Mouse (Mus musculus): ENCODE data around the gene Fchsd2. TPM values are rescaled to one million over a fixed set of nuclear protein-coding genes. Genes with fewer than 3 reads are reported as not detected.

Gene Fchsd2
- polyA plus RNA-seq, 1 experiment from 2014 or later: 45.5 TPM

DNA sequence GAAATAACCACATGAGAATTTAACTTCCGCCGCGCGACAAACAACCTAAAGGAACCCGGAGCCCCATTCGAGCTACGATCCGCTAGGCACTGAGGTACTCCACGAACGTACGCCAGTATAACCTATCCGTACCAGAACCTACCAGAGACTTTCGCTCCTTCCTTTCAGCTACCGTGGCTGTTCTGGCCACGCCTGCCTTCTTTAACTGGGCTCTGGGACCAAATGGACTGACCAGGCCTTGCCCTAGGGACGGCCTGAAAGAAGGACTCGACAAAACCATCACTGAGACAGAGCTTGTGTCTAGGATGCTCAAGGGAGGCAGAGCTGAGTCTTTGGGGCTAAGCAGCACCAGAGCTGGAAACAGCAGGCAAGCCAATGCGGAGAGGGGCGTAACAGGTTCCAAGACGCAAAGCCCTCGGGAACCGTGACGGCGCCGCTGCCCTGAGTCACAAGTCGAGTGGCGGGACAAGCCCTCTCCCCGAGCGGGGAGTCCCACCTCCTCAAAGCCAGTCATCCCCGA lies 208.8 kb downstream of the Fchsd2 start:
- H3K9ac ChIP-seq (replicated peaks; ENCODE audit: low read depth, low read length): peak overlapping the region; percentile 61
- H3K4me1 ChIP-seq (replicated peaks; ENCODE audit: control insufficient read depth, insufficient read depth, low read length): peaks cover 16% of the 10 kb centered on the region
- H3K36me3 ChIP-seq (ENCODE audit: control insufficient read depth, insufficient read depth): no peaks in the 10 kb centered on the region
- peak overlapping the region; percentile 74 for H3K4me3 ChIP-seq (replicated peaks; ENCODE audit: low read length)
- no peak overlapping the region for H3K27ac ChIP-seq (ENCODE audit: low read length)
- H3K4me2 ChIP-seq (ENCODE audit: low read length): peak overlapping the region; percentile 67
- no peaks in the 10 kb centered on the region for H3K9me3 ChIP-seq (ENCODE audit: control insufficient read depth, low read length)
- 1% methylated on average over 30 of the region's 30 CpGs for WGBS
- 0 out of 2 replicates have a peak, but pooled peaks cover 2% of the 10 kb centered on the region for H3K27me3 ChIP-seq (replicated peaks; ENCODE audit: control insufficient read depth, insufficient read depth, low read length)
- peak; percentile 49 for ATAC-seq

DNA sequence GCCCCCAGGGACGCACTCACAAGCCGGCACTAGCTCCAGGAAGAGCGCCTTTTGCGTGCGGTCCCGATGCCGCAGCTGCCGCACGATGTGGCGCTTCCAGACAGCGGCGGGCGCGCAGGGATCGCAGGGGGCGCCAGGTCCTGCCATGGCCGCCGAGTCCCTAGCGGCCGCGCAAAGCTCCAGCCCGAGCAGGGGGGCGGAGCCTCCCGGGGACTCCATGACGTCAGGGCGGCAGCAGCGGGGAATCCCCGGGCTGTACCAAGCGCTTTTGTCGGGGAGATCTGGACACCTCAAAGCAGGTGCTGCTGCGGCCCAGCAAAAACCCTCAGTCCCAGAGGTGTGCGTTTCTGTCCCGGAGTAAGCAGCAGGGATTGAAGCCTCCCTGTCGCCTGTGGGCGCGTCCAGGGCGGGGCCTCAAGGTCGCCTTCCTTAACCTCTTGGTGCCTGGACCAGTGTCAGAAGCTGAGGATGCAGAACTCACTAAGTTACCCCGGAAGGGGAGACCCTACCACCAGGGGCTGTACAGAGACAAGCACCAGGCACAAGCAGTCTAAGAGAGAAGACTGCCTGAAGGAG lies 209.3 kb downstream of the Fchsd2 start, which contains the start of gene Atg16l2:
Gene Atg16l2 (minus strand): TSS at position 371 of the 576 bp plus-strand sequence.
- peaks cover 12% of the 10 kb centered on the region for H3K4me1 ChIP-seq (replicated peaks; ENCODE audit: control insufficient read depth, insufficient read depth, low read length)
- peak within 1 kb of the TSS; percentile 74 for H3K4me3 ChIP-seq (replicated peaks; ENCODE audit: low read length)
- H3K36me3 ChIP-seq (ENCODE audit: control insufficient read depth, insufficient read depth): no peaks in the 10 kb centered on the region
- peak; percentile 93 for ATAC-seq
- under 1% methylated on average over 39 of the region's 39 CpGs for WGBS
- 0 out of 2 replicates have a peak within 1 kb of the TSS, but pooled peaks have one; percentile 16 for H3K27ac ChIP-seq (ENCODE audit: low read length)
- H3K9me3 ChIP-seq (ENCODE audit: control insufficient read depth, low read length): no peaks in the 10 kb centered on the region
- H3K4me2 ChIP-seq (ENCODE audit: low read length): peak within 1 kb of the TSS; percentile 67
- peak within 1 kb of the TSS; percentile 61 for H3K9ac ChIP-seq (replicated peaks; ENCODE audit: low read depth, low read length)
- H3K27me3 ChIP-seq (replicated peaks; ENCODE audit: control insufficient read depth, insufficient read depth, low read length): 0 out of 2 replicates have a peak, but pooled peaks cover 2% of the 10 kb centered on the region

DNA sequence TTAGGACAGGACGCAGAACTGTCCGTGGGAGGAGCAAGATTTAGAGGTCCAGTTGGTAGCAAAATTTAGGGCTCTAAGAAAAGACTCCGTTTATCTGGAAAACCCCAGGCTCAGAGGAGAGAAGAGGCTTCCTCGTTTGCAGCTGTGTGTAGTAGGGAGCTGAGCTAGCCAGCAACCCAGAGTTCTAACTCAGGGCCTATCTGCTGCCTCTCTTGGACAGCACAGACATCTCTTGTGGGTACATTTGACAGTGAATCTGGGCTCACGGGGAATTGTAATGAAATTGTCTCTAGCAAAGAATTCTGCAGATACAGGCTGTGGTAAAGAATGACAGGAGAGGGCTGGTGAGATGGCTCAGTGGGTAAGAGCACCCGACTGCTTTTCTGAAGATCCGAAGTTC lies 210.0 kb downstream of the Fchsd2 start:
- Histone ChIP-seq H3K36me3 (ENCODE audit: control insufficient read depth, insufficient read depth) (no peaks in the 10 kb centered on the region), H3K27me3 (replicated peaks; ENCODE audit: control insufficient read depth, insufficient read depth, low read length) (0 out of 2 replicates have a peak, but pooled peaks cover 2% of the 10 kb centered on the region), H3K4me2 (ENCODE audit: low read length) (peak overlapping the region; percentile 67), H3K9me3 (ENCODE audit: control insufficient read depth, low read length) (no peaks in the 10 kb centered on the region), H3K9ac (replicated peaks; ENCODE audit: low read depth, low read length) (no peak overlapping the region), H3K4me1 (replicated peaks; ENCODE audit: control insufficient read depth, insufficient read depth, low read length) (peaks cover 9% of the 10 kb centered on the region), H3K27ac (ENCODE audit: low read length) (no peak overlapping the region), H3K4me3 (replicated peaks; ENCODE audit: low read length) (peak overlapping the region; percentile 74)
- WGBS: 21% methylated on average over 7 of the region's 7 CpGs
- ATAC-seq: no peak

DNA sequence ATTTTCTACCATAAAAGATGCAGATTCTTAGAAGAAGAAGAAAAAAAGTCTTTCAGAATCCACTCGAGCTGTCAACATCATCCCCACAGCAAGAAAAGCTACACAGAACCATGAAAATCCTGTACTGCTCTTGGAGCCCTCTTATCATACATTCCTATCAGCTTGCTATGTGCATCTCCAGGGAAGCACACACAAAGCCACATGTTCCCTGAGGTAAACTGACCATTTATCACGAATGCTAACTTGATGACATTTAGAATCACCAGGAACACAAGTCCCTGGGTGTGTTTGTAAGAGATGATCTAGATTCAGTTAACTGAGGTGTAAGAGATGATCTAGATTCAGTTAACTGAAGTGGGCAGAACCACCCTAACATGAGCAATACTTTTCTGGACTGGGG lies 214.2 kb downstream of the Fchsd2 start:
- H3K4me1 ChIP-seq (replicated peaks; ENCODE audit: control insufficient read depth, insufficient read depth, low read length): peaks cover 3% of the 10 kb centered on the region; the same call in 1 of the 2 replicates
- H3K4me3 ChIP-seq (replicated peaks; ENCODE audit: low read length): no peak overlapping the region
- no peak for ATAC-seq
- H3K9ac ChIP-seq (replicated peaks; ENCODE audit: low read depth, low read length): no peak overlapping the region
- no peaks in the 10 kb centered on the region for H3K27me3 ChIP-seq (replicated peaks; ENCODE audit: control insufficient read depth, insufficient read depth, low read length)
- H3K9me3 ChIP-seq (ENCODE audit: control insufficient read depth, low read length): no peaks in the 10 kb centered on the region
- no peak overlapping the region for H3K27ac ChIP-seq (ENCODE audit: low read length)
- 50% methylated on average over 2 of the region's 2 CpGs for WGBS
- H3K4me2 ChIP-seq (ENCODE audit: low read length): no peak overlapping the region
- no peaks in the 10 kb centered on the region for H3K36me3 ChIP-seq (ENCODE audit: control insufficient read depth, insufficient read depth)

DNA sequence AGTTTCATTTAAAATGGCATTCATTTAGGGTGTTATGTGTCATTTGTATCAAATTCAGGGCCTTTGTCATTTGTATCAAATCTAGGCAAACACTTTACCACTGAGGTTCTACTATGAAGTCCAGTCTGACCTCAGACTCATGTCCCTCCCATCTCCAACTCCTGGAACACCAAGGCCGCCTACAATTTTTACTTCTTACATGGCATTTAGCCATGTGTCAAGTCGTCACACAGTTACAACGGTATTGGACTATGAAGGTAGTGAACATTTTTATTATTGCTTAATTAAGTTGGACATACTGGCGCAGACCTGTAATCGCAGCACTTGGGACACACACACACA lies 217.3 kb downstream of the Fchsd2 start:
- Histone ChIP-seq H3K4me2 (ENCODE audit: low read length) (peak overlapping the region; percentile 52), H3K27ac (ENCODE audit: low read length) (no peak overlapping the region; the same call in 1 of the 2 replicates), H3K4me3 (replicated peaks; ENCODE audit: low read length) (peak overlapping the region; percentile 64), H3K27me3 (replicated peaks; ENCODE audit: control insufficient read depth, insufficient read depth, low read length) (no peaks in the 10 kb centered on the region), H3K36me3 (ENCODE audit: control insufficient read depth, insufficient read depth) (no peaks in the 10 kb centered on the region), H3K4me1 (replicated peaks; ENCODE audit: control insufficient read depth, insufficient read depth, low read length) (no peaks in the 10 kb centered on the region; the same call in 1 of the 2 replicates), H3K9ac (replicated peaks; ENCODE audit: low read depth, low read length) (no peak overlapping the region; the same call in 1 of the 2 replicates), H3K9me3 (ENCODE audit: control insufficient read depth, low read length) (no peaks in the 10 kb centered on the region)
- WGBS: 33% methylated on average over 5 of the region's 5 CpGs
- no peak for ATAC-seq

DNA sequence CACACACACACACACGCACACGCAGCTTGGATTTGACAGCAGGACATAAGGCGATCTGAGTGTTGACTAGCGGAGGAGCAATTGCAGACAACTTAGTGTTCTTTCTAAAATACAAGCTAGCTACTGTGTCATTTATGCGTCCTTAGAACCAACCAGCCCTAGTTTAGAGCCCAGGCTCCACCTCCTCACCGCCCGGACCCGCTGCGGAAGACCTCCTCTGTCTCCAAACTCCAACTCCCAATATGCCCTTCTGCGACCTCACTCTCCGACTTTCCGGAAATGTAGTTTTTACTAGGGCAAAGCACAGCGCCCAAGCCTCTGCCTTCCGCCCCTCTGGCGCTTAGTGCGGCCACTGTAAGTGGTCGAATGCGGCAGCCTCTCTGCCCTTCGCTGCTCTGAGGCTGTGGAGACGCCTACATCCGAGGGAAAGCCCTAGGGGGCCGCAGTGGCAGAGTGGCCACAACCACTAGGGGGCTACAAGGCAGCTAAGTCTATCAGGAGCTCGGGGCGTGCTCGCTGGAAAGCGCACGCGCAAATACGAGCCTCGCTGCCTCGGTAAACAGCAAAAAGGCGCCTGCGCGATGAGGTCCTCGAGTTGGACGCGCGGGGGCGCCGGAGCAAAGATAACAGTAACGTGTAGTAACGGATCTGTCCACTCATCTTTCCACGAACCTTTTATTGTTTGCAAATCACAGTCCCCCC lies 217.8 kb downstream of the Fchsd2 start:
- Histone ChIP-seq H3K27me3 (replicated peaks; ENCODE audit: control insufficient read depth, insufficient read depth, low read length) (no peaks in the 10 kb centered on the region), H3K4me2 (ENCODE audit: low read length) (peak overlapping the region; percentile 52), H3K36me3 (ENCODE audit: control insufficient read depth, insufficient read depth) (no peaks in the 10 kb centered on the region), H3K27ac (ENCODE audit: low read length) (peak overlapping the region; percentile 87), H3K4me1 (replicated peaks; ENCODE audit: control insufficient read depth, insufficient read depth, low read length) (no peaks in the 10 kb centered on the region; the same call in 1 of the 2 replicates), H3K9ac (replicated peaks; ENCODE audit: low read depth, low read length) (peak overlapping the region; percentile 73), H3K4me3 (replicated peaks; ENCODE audit: low read length) (peak overlapping the region; percentile 64), H3K9me3 (ENCODE audit: control insufficient read depth, low read length) (no peaks in the 10 kb centered on the region)
- WGBS: under 1% methylated on average over 43 of the region's 43 CpGs
- ATAC-seq: peak; percentile 97

DNA sequence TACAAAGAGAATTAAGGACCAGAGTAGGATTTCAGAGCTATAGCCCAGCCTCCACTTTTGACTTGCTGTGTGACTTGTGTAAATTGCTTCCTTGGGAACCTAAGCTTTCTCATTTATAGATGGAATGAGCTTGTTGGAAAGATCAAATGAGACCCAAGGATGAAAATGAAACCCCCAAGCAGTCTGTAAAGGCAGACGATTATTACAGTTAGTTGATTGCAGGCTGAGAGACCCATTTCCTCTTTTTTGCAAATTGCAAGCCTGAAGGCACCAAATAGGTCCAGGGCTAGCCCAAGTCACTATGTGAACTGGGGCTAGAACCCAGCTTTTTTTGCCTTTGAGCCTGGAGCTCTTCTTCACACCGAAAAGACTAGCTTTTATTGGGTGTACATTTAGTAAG lies 218.4 kb downstream of the Fchsd2 start:
- Histone ChIP-seq H3K27ac (ENCODE audit: low read length) (no peak overlapping the region; the same call in 1 of the 2 replicates), H3K9ac (replicated peaks; ENCODE audit: low read depth, low read length) (peak overlapping the region; percentile 6; the same call in 1 of the 2 replicates), H3K36me3 (ENCODE audit: control insufficient read depth, insufficient read depth) (no peaks in the 10 kb centered on the region), H3K4me3 (replicated peaks; ENCODE audit: low read length) (peak overlapping the region; percentile 64), H3K27me3 (replicated peaks; ENCODE audit: control insufficient read depth, insufficient read depth, low read length) (no peaks in the 10 kb centered on the region), H3K9me3 (ENCODE audit: control insufficient read depth, low read length) (no peaks in the 10 kb centered on the region), H3K4me1 (replicated peaks; ENCODE audit: control insufficient read depth, insufficient read depth, low read length) (no peaks in the 10 kb centered on the region; the same call in 1 of the 2 replicates), H3K4me2 (ENCODE audit: low read length) (peak overlapping the region; percentile 43)
- 51% methylated on average over 2 of the region's 2 CpGs for WGBS
- ATAC-seq: no peak

DNA sequence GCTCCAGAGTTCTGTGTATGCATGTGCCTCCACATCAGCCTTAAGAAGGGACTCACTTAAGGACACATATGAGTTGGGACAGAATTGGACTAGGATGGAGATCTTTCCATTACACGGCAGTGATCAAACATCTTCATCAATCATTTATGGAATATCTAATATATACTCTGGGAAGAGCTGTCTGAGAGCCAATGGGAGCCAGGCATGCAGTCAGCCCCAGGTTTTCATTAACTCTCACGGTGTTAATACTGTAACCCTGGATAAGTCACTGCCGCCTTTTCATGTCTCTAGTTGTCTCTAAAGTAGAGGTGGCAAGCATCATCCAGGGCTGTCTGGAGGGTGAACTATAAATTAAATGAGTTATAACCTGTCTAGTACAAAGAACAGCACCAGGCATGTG lies 220.4 kb downstream of the Fchsd2 start:
- no peak for ATAC-seq
- Histone ChIP-seq H3K4me3 (replicated peaks; ENCODE audit: low read length) (no peak overlapping the region), H3K9ac (replicated peaks; ENCODE audit: low read depth, low read length) (no peak overlapping the region), H3K27me3 (replicated peaks; ENCODE audit: control insufficient read depth, insufficient read depth, low read length) (no peaks in the 10 kb centered on the region), H3K4me2 (ENCODE audit: low read length) (no peak overlapping the region), H3K9me3 (ENCODE audit: control insufficient read depth, low read length) (no peaks in the 10 kb centered on the region), H3K36me3 (ENCODE audit: control insufficient read depth, insufficient read depth) (no peaks in the 10 kb centered on the region), H3K27ac (ENCODE audit: low read length) (no peak overlapping the region), H3K4me1 (replicated peaks; ENCODE audit: control insufficient read depth, insufficient read depth, low read length) (no peaks in the 10 kb centered on the region; the same call in 1 of the 2 replicates)
- 89% methylated on average over 3 of the region's 3 CpGs for WGBS

DNA sequence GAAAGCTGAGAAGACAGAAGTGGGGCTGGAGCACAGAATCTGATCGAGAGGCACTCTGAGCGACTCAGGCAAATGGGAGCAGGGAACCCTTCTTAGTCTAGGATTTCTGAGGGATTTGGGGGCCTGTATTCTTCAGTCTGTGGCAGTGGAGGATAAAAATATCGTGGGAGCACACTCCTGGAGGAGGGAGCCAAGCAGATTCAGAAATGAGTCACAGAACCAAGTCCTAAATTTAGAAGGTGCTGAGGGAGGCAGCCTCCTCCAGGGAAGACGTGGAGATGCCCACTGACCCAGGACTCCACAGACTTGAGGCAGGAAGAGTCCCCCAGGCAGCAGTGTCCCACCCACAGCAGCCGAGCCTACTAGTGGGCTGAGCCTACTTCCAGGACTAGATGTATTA lies 221.7 kb downstream of the Fchsd2 start:
- Histone ChIP-seq H3K27ac (ENCODE audit: low read length) (no peak overlapping the region), H3K4me3 (replicated peaks; ENCODE audit: low read length) (no peak overlapping the region), H3K36me3 (ENCODE audit: control insufficient read depth, insufficient read depth) (no peaks in the 10 kb centered on the region), H3K4me2 (ENCODE audit: low read length) (no peak overlapping the region), H3K9me3 (ENCODE audit: control insufficient read depth, low read length) (no peaks in the 10 kb centered on the region), H3K9ac (replicated peaks; ENCODE audit: low read depth, low read length) (no peak overlapping the region), H3K4me1 (replicated peaks; ENCODE audit: control insufficient read depth, insufficient read depth, low read length) (no peaks in the 10 kb centered on the region; the same call in 1 of the 2 replicates), H3K27me3 (replicated peaks; ENCODE audit: control insufficient read depth, insufficient read depth, low read length) (no peaks in the 10 kb centered on the region)
- 81% methylated on average over 5 of the region's 5 CpGs for WGBS
- ATAC-seq: no peak

Data from forebrain, embryonic 16.5 days (tissue).